Mouse (Mus musculus) cortical plate, adult 2 months (tissue): ENCODE measurements at regions not wholly inside any gene's neighbourhood (a gene's known extent, or its start where the extent isn't known, plus 50 kb on each side); places are given as distances from the start of the nearest gene placed in this dataset.

Source experiments
- CTCF ChIP-seq: fragments of 200-500 bp; IDR thresholded peaks from 2 replicates; pipeline ENCODE4 v1.5.1; 2011; ENCODE audit warnings: mild to moderate bottlenecking, control low read depth, low read length; ENCODE audit not compliant: insufficient read depth; ENCODE audit errors: extremely low read depth
- POLR2A ChIP-seq: fragments of 200-500 bp; IDR thresholded peaks from 2 replicates; pipeline ENCODE4 v1.6.1; 2011; ENCODE audit warnings: mild to moderate bottlenecking, low read length, control low read depth; ENCODE audit not compliant: insufficient read depth; ENCODE audit errors: extremely low read depth

DNA sequence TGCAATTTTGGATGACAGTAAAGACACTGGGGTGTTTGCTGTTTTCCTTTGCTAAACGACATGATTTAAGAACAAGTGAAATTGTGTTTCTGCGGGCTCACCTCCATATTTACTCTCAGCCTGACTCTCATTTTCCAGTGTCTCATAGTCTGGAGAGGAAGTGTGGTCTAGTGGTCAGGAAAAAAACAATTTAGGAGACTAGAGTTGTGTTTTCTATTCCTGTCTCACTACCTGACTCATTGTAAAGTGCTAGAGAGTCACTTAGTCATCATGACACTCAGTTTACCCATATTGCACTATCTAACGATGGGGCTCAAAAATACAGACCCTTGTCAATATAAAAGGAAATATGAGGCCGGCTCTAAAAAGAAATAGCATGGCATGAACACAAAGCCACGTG is 138.7 kb upstream of the Ank start:
- no peak for TF ChIP-seq CTCF
- TF ChIP-seq POLR2A: no peak
